Mouse (Mus musculus) heart, postnatal 0 days (tissue): ENCODE data around the gene Supt4a.

Experiments used
- CTCF ChIP-seq: IDR thresholded peaks from 2 replicates; pipeline ENCODE4 v1.5.1; 2016; ENCODE audit warnings: antibody characterized with exemption, control low read depth, low read depth
- EP300 ChIP-seq: IDR thresholded peaks from 2 replicates; pipeline ENCODE4 v1.6.1; 2016; ENCODE audit warnings: antibody characterized with exemption, low read depth

GRCm38 (mm10) chr11:87750521-87750920 is 13.2 kb downstream of the Supt4a start:
- TF ChIP-seq CTCF: no peak
- no peak for TF ChIP-seq EP300
